Mouse (Mus musculus) cerebellum, adult 8-10 months (tissue): Measurements from ENCODE around the gene Kif26b.

Experiments used
- DNase-seq: peaks from one replicate; pipeline ENCODE4 v3.0.0; 2022

Kif26b gene

GRCm38 (mm10) chr1:178597757-178598156 is 68.8 kb downstream of the Kif26b start:
- DNase-seq, result no peak

DNA sequence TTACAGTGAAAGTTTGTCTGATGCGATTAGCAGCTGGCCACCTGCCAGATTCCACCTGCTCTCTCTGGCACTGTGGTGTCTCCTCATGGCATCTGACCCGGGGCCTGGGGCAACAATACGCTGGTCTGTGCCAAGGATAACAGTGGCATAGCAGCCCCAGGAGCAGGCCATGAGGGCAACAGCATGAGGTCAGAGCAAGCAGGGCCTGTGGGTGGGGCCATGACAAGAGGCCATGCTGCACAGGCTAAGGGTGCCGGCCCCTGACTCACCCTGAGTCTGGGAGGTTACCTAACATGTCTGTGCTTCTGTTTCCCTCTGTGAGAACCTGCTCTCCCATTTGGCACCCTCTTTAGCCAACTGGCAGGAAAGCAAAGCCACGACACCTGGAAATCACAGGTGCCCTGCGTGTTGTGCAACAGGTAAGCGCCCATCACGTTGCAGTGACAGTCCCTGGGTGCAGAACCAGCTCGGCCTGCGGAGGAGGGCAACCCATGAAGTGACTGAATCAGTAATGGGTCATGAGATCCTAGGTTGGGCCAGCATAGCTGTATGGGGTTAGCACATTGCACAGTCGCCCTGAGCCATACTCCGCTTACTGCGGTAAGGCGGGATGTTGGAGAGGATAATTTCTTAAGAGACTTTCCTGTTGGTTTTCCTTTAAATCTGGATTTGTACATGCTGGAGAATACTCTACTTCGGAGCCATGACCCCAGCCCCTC is 72.1 kb downstream of the Kif26b start:
- DNase-seq, result peak; percentile 51

DNA sequence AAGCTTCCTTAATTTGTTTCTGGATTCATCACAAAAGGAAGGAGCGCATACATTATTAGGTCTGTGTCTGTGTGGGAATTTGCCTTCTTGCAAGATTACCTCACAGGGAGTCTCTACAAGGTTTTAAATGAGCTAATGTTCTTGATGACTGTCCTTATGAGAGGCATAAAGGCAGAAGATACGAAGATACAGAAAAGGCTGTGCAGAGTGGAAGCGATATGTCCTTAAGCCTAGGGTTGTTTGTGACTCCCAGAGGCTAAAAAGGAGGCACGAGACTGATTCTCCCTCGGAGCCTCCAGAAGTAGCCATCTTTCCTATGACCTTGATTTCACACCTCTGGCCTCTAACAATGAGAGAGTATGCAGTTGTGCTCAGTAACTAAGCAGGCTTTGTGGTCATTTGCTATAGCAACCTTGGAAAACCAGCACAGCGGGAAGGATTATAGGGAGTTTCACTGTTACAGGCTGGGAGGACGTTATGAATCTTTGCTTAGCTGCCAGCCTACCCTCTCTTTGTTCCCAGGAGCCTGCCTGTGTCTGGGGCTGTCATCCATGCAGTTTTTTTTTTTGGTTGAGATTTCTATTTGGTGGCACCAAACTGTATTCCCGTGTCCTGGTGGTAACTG is 80.3 kb downstream of the Kif26b start:
- DNase-seq, result no peak

DNA sequence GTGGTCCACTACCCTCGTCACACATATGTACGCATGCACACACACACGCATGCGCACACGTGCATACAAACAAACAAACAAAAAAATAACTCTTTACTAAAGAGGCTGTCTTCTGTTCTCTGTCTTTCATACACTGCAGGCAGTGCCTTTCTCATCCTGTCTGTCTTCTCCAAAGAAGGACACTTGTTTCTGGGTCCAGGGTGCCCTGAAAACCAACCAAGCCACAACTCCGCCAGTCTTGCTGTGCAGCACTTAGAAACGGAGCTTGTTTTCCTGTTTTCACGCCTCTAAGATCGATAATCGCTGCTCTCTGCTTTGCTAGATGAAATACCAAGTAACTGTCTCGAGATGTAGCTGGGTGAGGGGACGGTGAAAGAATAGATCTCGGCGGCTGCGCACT is 82.6 kb downstream of the Kif26b start:
- no peak for DNase-seq

DNA sequence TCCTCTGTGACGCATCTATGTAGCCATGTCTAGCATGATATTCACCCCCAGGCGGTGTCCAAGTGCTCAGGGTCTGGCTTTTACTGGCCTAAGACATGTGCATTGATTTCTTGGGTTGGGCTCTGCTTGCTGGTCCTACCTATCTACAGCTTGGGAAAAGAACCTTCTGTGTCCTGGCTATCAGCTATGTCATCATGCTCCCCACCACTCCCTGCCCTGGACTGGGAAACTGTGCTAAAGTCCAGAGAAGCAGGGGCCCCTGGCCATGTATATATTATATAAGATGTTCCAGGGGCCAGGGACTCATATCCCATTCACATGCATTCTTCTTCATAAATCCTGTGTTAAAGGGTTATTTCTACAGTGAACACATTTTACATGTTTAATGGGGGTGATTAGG is 92.4 kb downstream of the Kif26b start:
- DNase-seq, result no peak

DNA sequence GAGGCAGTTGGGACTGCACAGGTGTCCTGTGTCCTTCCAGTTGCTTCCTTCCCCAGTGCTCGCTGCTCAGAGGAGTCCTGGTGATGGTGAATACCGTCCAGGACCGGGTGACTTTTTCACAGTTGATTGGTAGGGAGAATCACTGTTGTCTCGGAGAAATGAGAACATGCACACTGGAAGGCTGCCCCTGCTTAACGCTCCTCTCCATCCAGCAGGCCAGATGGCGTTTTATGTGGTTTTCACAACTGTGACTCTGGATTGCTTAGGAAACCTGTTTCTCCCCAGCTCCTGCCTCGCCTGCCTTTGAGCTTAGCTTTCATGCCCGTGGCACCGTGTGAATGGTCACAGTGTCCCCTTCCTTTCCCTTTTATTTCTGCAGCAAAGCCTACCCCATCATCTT is 95.0 kb downstream of the Kif26b start:
- DNase-seq, result no peak

GRCm38 (mm10) chr1:178626961-178627381 is 98.0 kb downstream of the Kif26b start:
- no peak for DNase-seq

GRCm38 (mm10) chr1:178630042-178630441 is 101.1 kb downstream of the Kif26b start:
- DNase-seq, result no peak

DNA sequence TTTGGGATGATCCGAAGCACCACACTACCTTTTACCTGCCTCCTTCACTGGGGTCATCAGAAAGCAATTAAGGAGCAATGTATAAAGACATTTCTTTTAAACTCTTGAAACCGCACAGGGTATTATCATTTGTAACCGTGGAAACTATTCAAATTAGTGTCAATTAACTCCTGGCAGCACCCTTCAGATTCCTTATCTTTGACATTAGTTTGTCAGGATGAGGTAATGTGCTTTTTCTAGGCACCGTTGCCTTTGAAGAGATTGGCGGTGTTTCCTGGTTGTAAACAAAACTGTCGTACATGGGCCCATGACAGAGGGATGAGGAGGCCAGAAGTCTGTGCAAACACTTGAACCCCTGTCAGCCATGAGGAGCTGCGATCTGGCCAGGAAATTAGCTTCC is 102.9 kb downstream of the Kif26b start:
- no peak for DNase-seq

GRCm38 (mm10) chr1:178634359-178635085 is 105.6 kb downstream of the Kif26b start:
- DNase-seq, result no peak

DNA sequence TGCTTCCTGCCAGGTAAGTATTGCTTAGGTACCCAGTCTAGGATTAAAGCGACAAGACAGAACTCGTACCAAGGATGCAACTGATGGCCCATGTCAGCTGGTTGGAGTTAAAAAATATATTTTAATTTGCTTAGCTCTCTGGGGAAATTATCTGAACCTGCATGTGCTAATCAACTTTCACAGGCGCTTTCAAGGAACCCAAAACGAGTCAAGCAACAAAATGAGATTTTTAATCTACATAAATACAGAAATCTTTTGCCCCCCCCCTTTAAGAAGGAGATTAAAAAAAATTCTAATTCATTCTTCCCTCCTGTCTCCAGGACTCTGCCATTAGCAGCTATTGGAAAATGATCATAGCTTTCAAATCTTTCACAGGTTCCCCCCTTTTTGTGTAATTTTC is 106.5 kb downstream of the Kif26b start:
- DNase-seq, result no peak

DNA sequence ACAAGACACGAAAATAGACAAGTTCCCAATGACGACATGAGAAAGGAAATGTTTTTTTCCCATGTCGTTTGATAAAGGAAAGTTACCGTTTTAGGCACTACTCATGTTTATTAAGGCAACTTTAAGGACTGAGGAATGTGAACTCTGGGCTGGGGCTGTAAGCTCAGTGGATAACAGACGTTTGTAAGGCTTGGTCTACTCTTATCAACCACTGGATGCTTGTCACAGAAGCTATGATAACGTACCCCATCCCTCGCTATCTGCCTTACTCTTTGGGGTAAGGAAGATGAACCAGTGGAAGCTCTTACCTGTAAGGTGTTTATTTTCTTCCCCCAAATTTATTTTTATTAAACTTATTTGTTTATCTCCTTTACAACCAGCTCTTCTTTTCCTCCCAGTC is 108.4 kb downstream of the Kif26b start:
- no peak for DNase-seq

DNA sequence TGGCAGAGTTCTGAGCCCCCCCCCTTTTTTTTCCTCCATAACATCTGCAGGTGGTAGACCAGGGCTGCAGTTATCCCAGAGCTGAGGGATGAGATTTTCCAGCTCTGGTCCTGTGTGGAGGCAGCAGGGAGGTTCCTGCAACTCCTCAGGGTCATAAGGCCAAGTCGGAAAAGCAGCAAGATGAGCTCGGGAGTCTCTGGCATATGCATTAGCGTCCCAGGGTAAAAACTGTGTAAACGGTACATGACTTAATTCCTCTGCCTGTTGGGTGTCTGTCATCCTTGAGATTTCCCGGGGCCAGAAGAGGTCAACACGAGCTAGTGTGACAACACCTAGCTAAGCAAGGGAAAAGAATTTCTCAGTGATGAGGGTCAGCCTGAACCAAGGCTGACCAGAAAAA is 111.0 kb downstream of the Kif26b start:
- DNase-seq, result no peak

GRCm38 (mm10) chr1:178640719-178641455 is 112.0 kb downstream of the Kif26b start:
- peak; percentile 44 for DNase-seq

- DNase-seq, result no peak
Observed at GRCm38 (mm10) chr1:178641788-178642187, 112.9 kb downstream of the Kif26b start.

GRCm38 (mm10) chr1:178644954-178645353 is 116.0 kb downstream of the Kif26b start:
- DNase-seq, result no peak

DNA sequence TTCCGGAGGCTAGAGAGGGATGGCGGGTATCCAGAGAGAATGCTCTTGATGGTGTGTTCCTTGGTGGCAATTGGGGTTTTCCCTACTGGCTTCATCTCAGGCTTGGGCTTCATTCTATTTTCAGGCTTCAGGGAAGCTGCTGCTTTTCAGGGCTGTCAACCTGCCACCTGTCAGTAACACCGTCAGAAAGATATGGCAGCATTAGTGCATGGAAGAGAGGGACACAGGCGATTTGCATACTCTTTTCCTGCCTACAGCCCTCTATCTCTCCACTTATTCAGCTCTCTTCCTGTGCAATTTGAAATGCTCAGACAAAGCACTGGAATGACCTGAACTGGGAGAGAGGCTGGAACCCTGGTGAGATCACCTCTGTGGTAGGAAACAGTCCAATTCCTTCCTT is 117.7 kb downstream of the Kif26b start:
- DNase-seq, result no peak

GRCm38 (mm10) chr1:178655525-178655924 is 126.6 kb downstream of the Kif26b start:
- DNase-seq, result no peak

GRCm38 (mm10) chr1:178661035-178661434 is 132.1 kb downstream of the Kif26b start:
- no peak for DNase-seq

- DNase-seq, result no peak
Observed at GRCm38 (mm10) chr1:178661556-178661955, 132.6 kb downstream of the Kif26b start.

- DNase-seq, result no peak
Observed at GRCm38 (mm10) chr1:178663539-178663938, 134.6 kb downstream of the Kif26b start.

DNA sequence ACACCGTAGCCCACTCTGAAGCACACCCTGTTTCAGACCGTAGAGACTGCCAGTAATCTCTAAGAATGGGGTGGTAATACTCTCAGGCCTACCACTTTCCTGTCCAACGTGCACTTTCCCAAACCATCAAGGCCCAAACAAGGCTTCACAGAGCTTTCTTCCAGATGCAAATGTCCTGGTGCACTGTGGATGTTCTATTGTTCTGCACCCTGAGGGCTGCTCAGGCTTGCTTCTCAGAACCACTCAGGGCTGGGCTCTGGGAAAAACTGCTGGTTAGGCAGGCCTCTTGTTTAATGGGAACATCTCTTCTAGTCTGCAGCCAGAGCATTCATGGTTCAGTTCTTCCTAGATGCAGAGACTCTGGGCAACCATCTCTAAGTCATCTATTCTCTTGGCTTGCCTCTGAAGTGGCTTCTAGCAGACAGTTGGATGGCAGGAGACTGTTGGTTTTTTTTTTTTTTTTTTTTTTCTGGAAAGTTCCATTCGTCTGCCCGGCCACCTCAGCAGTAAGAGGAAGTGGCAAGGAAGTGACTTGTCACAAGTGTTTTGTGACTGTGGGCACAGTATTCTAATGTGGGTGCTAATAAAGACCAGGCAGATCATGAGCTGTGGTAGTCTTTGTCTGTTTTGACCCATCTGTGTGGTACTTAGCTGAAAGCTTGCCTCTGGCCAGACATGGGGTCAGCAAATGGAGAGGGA is 135.5 kb downstream of the Kif26b start:
- DNase-seq, result no peak

DNA sequence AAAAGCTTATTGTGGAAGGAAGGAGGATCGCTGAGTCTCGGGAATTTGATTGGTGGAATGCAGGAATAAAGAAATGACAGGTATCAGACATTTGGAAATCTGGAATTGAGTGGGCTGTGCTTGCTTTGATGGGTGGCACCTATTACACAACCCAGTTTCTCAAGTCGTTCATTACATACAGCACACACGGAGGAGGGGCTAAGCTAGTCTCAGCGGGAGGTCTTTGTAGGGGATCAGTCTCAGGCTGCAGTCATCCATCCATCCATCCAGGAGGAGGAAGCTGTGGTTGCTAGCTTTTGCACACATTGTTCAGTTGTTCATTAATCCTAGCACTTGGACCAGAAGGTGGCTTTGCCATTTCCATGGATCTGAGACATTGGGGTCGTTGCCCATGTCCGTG is 137.6 kb downstream of the Kif26b start:
- DNase-seq, result no peak
